Mouse (Mus musculus) E14TG2a.4 (cell line): ENCODE measurements around the gene Krt12.

Source experiments
- CTCF ChIP-seq: conservative IDR thresholded peaks from 2 replicates; pipeline ENCODE4 v1.5.1; 2014; ENCODE audit warnings: low read length
- NANOG ChIP-seq: IDR thresholded peaks from 2 replicates; pipeline ENCODE4 v1.6.1; 2014; ENCODE audit warnings: borderline replicate concordance, low read length, mixed read lengths

GRCm38 (mm10) chr11:99398084-99398483 is 24.0 kb downstream of the Krt12 start:
- no peak for TF ChIP-seq CTCF
- TF ChIP-seq NANOG, result no peak
